ENCODE assay signal across 7 mouse cellular contexts in the genomic region with DNA sequence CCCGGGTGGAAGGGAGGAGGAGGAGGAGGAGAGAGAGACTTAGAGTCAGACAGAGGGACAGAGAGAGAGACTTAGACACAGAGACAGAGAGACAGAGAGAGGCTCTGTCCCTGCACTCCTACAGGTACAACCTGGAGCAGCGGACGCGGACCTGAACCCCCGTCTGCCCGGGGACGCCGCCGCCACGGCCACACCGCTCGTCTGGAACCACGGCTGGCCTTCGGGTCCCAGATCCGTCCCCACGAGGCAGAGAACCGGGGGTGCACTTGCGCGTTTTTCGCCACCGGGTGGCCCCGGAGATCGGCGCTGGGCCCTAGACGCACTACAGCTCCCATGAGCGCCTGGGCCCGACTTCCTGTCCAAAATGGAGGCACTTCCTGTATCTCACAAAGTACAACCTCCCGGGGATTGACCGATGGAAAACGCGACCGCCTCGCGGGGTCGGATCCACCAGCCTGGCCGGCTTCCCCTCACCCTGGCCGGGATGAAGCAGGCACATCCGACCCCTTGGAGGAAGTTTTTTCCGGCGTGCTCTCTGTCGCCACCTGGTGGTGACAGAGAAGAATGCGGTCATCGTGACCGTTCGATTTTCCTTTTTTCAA. TPM values are rescaled to one million over a fixed set of nuclear protein-coding genes. Genes with fewer than 3 reads are reported as not detected.
A peak's percentile ranks its signal among the peaks of the same experiment; 100 is the strongest.
DNase-seq lines count a peak whose midpoint lies in the region; ATAC-seq and TF ChIP-seq lines count a peak whose summit lies in the region.
"Not testable (repeated sequence)": the region's sequence is repeated elsewhere in the genome, so short reads cannot be mapped to it uniquely, and the experiment has no call there.

A gene (minus strand): TSS at position 324 of the 602 bp plus-strand sequence.

- not testable (repeated sequence) for H3K27ac ChIP-seq in embryonic fibroblast, embryonic 13.5 days (ENCODE audit: insufficient read depth, low read length)
- H3K27ac ChIP-seq in heart, embryonic 10.5 days: peak within 1 kb of the TSS; percentile 0; the same call in 1 of the 2 replicates
- H3K27ac ChIP-seq in kidney, embryonic 15.5 days: peak within 1 kb of the TSS; percentile 15

- H3K4me3 ChIP-seq in embryonic fibroblast, embryonic 13.5 days (ENCODE audit: insufficient read depth, low read length): not testable (repeated sequence)
- peak within 1 kb of the TSS; percentile 41 for H3K4me3 ChIP-seq in heart, embryonic 10.5 days
- peak within 1 kb of the TSS; percentile 33 for H3K4me3 ChIP-seq in kidney, embryonic 15.5 days (replicated peaks)

- peak; percentile 87 for DNase-seq in adrenal gland, postnatal 25 days
- DNase-seq in heart, embryonic 10.5 days (ENCODE audit: low spot score): peak; percentile 88
- peak; percentile 65 for DNase-seq in liver
- peak; percentile 69 to 90 for DNase-seq in monocyte, adult 2 months (ENCODE audit: low read depth in 1 of 2, low spot score in 2 of 2)
- DNase-seq in spleen, postnatal 14 days (ENCODE audit: low spot score in 2 of 2): peak; percentile 70 to 75

- 46% methylated on average over 45 of the region's 45 CpGs for WGBS in heart, embryonic 10.5 days
- 42% methylated on average over 45 of the region's 45 CpGs for WGBS in kidney, embryonic 15.5 days

- not testable (repeated sequence) for H3K4me1 ChIP-seq in embryonic fibroblast, embryonic 13.5 days (ENCODE audit: control insufficient read depth, insufficient read depth, low read length); heart, embryonic 10.5 days; kidney, embryonic 15.5 days

- not testable (repeated sequence) for TF ChIP-seq POLR2A in embryonic fibroblast, embryonic 13.5 days (IDR thresholded peaks at IDR 0.05; ENCODE audit: low read depth, low read length)

- H3K9ac ChIP-seq in kidney, embryonic 15.5 days: 0 out of 2 replicates have a peak within 1 kb of the TSS, but pooled peaks have one; percentile 1

- peak; percentile 100 for ATAC-seq in kidney, embryonic 15.5 days (replicated peaks; ENCODE audit: low FRiP score)

- H3K9me3 ChIP-seq in heart, embryonic 10.5 days; kidney, embryonic 15.5 days (replicated peaks): not testable (repeated sequence)

- H3K27me3 ChIP-seq in heart, embryonic 10.5 days (ENCODE audit: insufficient read depth, poor library complexity, severe bottlenecking); kidney, embryonic 15.5 days: not testable (repeated sequence)

- peak within 1 kb of the TSS; percentile 40 for H3K4me2 ChIP-seq in kidney, embryonic 15.5 days

- peak; percentile 62 for TF ChIP-seq CTCF in embryonic fibroblast, embryonic 13.5 days (IDR thresholded peaks at IDR 0.05; ENCODE audit: borderline replicate concordance, insufficient read depth, low read length)

- not testable (repeated sequence) for H3K36me3 ChIP-seq in heart, embryonic 10.5 days
- peaks cover 11% of the 10 kb centered on the region for H3K36me3 ChIP-seq in kidney, embryonic 15.5 days

RNA-seq across cellular contexts. Expression of the gene that starts here (rescaled TPM):
- 4.0 and 4.4 TPM in 2 replicates for total RNA-seq in adrenal gland, postnatal 25 days (2021)
- polyA plus RNA-seq in embryonic fibroblast, embryonic 13.5 days (2011; ENCODE audit: insufficient read length, low read depth, missing spikeins): 2.0 and 2.1 TPM in 2 replicates
- 1.1 and 2.3 TPM in 2 replicates for polyA plus RNA-seq in heart, embryonic 10.5 days (2016; fragmentation: Nextera tagmentation; extraction: Ambion mirVana)
- 3.1 and 5.1 TPM in 2 replicates for polyA plus RNA-seq in kidney, embryonic 15.5 days (2015; fragmentation: Nextera tagmentation; extraction: Ambion mirVana)
